Mouse (Mus musculus) embryo, embryonic 11.5 days (tissue): Measurements from ENCODE around the gene Spry1.

Experiments used
- DNase-seq: peaks from one replicate; pipeline ENCODE4 v3.0.0-alpha.2; 2012; ENCODE audit warnings: low read depth, low spot score

Spry1 gene

DNA sequence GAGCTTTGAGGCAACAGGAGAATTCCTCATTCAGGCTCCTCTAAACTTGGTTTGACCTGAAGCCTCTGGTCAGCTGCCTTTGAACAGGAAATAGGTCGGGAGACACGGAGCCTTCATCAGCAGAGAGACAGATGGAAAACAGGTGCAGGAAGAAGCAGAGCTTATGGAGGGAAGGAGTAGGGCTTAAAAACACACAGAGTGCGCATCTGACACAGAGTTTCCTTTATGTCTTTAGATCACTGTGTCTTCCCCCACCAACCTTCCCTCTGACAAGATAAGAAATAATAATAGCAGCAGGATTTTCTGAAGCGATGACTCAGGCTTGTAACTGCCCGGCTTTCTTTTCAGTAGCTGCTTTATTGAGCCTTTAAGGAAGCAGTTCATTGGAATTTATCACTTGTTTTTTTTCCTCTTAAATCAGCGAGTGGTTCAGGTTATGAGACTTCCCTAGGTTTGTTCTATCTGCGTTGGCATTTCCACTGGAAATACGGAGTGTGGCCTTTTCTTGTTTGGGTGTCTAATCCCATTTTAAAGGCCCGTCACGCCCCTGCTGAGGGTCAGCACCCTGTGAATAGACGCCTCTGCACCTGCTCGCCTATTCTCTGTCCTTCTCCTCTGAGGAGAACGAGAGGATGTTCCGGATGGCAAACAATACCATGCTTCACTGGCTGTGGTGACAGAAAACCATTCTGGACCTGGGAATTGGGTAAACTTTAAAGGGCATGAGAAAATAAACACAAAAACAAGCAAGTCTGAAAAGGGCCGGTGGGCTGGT is 32.7 kb downstream of the Spry1 start:
- DNase-seq: no peak

DNA sequence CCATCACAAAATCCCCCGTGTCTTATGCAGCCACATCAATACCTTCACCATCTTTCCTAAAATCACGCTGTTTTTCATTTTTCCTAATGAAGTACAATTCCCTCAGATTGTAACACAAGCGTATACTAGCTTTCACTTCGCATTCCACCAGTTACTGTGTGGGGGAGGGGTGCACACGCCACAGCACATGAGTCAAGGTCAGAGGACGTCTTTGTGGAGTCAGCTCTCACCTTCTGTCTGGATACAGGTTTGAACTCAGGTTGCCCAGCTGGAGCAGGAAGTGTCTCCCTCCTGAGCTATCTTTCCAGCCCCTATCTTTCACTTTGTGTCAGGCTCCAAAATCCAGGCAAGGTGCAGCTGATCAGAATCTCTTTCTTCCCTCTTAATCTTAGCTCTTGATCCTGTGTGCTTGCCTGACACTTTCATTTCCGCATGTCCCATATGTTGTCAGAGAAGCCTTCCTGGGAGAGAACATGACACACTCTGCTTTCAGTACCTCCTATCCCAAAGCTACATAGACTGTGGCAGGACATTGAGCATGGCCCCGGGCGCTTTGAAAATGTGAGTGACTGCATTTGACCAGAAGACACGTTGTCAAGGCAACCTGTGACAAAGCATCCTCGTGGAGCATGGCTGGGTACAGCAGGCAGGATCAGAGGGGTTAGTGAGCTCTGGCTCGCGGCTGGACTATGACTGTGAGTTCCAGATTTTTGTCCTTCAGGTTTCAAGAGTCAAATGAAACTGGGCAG is 33.9 kb downstream of the Spry1 start:
- DNase-seq: no peak

DNA sequence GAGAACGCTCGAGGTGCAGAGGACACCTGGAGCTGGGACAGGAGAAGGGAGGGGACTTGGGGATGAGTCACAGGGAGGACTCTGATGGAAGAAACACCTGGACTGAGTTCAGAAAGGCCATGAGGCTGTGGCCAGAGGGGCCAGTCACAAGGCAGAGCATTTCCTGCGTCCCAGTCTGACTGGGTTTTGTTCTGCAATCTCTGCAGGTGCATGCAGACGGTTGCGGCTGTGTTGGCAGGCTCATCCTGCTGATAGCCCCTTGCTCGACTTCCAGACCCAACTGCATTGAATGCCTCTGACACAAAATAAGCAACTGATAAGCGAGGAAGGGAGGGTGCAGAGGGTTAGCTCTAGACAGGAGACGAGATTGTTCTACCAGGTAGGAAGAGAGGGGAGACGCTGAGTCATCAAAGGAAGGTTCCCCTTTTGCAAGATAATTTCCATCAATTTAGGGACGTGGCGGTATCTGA is 35.3 kb downstream of the Spry1 start:
- DNase-seq: no peak

DNA sequence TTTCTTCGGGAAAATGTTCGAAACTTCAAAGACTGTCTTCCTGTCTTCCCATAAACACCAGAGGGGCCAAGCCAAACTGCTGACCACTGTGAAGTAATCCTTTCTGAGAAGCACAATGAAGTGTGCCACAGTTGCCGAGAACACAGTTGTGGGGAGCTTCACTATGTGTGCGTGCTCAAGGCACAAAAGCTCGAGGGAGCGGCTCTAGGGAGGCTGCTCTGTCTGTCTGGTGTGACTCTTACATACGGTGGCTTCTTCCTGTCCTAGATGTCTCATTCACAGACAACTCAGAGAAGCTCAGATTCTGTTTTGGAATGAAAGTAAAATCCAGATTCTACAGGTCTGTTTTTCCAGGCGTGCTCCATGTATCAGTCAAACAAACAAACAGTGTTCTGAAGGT is 36.5 kb downstream of the Spry1 start:
- no peak for DNase-seq

DNA sequence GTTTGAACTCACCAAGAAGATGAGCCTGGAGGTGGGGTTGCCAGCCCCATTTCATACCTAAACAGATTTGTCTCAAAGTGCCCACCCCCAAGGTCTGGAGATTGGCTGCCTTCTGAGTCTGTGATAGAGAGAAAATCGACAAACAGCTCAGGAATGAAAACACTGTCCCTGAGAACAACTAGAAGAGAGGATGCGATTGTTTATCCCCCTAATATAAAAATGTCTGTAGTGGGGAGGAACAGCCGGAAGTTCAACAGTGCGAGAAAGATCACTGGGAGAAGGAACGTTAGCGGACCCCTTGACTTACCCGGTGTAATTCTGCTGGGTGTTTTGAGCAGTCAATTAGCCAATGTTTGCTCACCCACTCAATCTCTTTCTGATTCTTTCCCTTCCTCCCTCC is 46.5 kb downstream of the Spry1 start:
- no peak for DNase-seq

DNA sequence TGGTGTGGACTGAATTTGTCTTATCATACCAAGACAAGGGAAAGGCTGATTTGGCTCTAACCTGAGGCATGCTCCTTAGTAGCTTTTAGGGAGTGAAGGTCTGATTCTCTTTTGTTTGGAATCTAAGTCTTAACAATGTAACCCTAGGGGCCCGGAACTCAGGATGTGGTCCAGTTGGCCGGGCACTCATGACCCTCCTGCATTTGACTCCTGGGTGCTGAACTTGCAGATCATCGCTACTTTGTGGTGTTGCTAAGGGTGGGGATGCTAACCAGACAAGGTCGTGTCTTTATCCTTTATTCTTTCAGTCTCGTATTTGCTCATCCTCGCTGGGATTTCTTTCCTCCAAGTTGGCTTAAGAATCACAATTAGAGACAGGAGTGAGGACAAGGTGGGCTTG is 47.0 kb downstream of the Spry1 start:
- DNase-seq: no peak

DNA sequence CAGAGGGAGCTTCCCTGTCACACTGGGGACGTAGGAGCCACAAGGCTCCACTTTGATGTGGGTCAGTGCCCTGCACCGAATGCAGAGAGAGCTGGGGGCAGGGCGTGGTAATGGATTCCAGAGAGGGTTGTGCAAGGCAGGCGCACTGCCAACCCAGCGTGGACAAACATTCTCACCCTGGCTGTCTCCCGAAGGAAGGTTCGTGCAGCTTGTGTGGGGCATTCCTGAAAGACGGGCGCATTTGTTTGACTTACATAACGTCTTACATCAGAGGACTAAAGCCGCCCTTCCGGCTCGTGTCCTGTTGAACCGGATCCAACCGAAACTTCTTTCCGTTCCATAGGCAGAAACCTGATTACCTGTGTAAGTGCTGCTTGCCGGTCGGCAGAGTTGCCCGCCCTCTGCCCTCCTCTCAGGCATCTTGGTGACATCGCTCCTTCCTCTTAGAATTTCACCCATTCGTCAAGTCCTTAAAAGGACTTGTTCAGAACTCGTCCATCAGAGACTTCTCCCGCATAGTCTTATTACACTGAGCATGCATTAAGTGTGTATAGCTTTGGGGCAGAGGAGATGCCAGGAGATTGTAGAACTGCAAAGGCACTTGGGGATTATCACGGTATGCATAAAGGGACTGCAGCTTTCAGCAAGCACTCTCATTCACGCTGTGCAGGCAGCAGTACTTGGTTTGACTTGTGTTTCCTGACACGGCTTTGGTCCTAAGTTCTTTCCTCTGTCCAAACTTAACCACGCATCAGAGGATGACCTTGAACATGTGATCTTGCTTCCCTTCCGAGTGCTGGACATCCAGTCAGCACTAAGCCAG is 47.6 kb downstream of the Spry1 start:
- no peak for DNase-seq

DNA sequence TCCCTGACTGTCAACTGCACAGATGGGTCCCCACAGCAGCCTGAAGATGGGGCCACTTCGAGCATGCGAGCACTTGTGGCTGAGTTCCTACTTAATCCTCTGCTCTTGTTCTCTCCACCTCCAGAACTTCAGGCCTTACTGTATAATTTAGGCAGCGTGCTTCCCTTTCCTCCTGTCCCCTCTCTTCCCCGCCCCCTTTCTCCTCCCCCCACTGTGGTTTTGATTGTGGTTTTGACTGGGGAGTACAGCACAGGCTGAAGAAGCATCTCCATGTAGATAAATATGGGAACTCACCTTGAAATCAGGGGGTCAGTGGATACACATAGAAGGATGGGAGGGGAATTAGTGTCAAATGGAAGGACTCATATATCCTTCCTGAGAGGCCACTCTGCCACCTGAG is 53.2 kb downstream of the Spry1 start:
- no peak for DNase-seq

DNA sequence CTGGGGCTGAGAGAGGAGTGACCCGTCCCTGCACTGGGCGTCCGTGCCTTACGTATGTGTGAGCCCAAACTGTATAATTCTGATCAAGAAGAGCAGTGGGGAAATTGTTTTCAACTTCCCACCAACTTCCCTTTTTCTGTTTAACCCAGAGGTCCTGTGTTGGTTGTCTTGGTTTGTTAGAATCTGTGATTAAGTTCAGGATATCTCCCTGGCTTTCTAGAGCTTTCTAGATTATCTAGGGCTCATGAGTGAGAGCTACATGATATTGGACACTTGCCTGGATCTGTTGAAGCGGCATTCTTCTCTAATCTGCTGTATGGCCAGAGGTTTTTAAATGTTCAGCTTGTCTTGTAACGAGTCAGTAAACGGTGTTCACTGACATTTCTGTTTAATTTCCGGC is 53.8 kb downstream of the Spry1 start:
- no peak for DNase-seq
